Mouse (Mus musculus): ENCODE data around the gene Rec114.

- TF ChIP-seq CTCF (IDR thresholded peaks at IDR 0.05; ENCODE audit: low read depth) (no peak), EP300 (optimal IDR thresholded peaks at IDR 0.05) (no peak)
Observed at GRCm38 (mm10) chr9:58649265-58649626, 94.5 kb downstream of the Rec114 start.
